Mouse (Mus musculus) neural tube, embryonic 10.5 days (tissue): ENCODE measurements at regions not wholly inside any gene's neighbourhood (a gene's known extent, or its start where the extent isn't known, plus 50 kb on each side); places are given as distances from the start of the nearest gene placed in this dataset.
A peak's percentile ranks its signal among the peaks of the same experiment; 100 is the strongest.

Experiments
- DNase-seq: peaks from one replicate; pipeline ENCODE4 v3.0.0-alpha.2; 2017; ENCODE audit warnings: low spot score; ENCODE audit errors: extremely low spot score

- no peak for DNase-seq
These were observed 200.8 kb upstream of the Sash1 start for GRCm38 (mm10) chr10:9086666-9087065.

GRCm38 (mm10) chr10:9085441-9085840 lies 199.6 kb upstream of the Sash1 start:
- no peak for DNase-seq

- no peak for DNase-seq
These were observed 189.0 kb upstream of the Sash1 start for GRCm38 (mm10) chr10:9074916-9075315.

GRCm38 (mm10) chr10:9071630-9072029 lies 185.8 kb upstream of the Sash1 start:
- DNase-seq = no peak

- no peak for DNase-seq
These were observed 183.8 kb upstream of the Sash1 start for GRCm38 (mm10) chr10:9069608-9070190.

- no peak for DNase-seq
These were observed 180.7 kb upstream of the Sash1 start for GRCm38 (mm10) chr10:9066566-9066965.

GRCm38 (mm10) chr10:9061979-9062378 lies 176.1 kb upstream of the Sash1 start:
- no peak for DNase-seq

- DNase-seq = no peak
These were observed 169.4 kb upstream of the Sash1 start for GRCm38 (mm10) chr10:9055274-9055673.

GRCm38 (mm10) chr10:9053371-9053770 lies 167.5 kb upstream of the Sash1 start:
- DNase-seq = no peak

- no peak for DNase-seq
These were observed 161.5 kb upstream of the Sash1 start for GRCm38 (mm10) chr10:9047341-9047740.

GRCm38 (mm10) chr10:9044746-9045370 lies 159.0 kb upstream of the Sash1 start:
- DNase-seq = no peak

GRCm38 (mm10) chr10:9043507-9043906 lies 157.6 kb upstream of the Sash1 start:
- no peak for DNase-seq

GRCm38 (mm10) chr10:9030486-9030885 lies 144.6 kb upstream of the Sash1 start:
- DNase-seq = no peak

GRCm38 (mm10) chr10:9029506-9029905 lies 143.6 kb upstream of the Sash1 start:
- no peak for DNase-seq

- no peak for DNase-seq
These were observed 141.4 kb upstream of the Sash1 start for GRCm38 (mm10) chr10:9027070-9027807.

GRCm38 (mm10) chr10:9014810-9015505 lies 129.1 kb upstream of the Sash1 start:
- no peak for DNase-seq

GRCm38 (mm10) chr10:9013549-9013925 lies 127.7 kb upstream of the Sash1 start:
- no peak for DNase-seq

- peak; percentile 71 for DNase-seq
These were observed 127.1 kb upstream of the Sash1 start for GRCm38 (mm10) chr10:9012829-9013548.

- no peak for DNase-seq
These were observed 126.0 kb upstream of the Sash1 start for GRCm38 (mm10) chr10:9011906-9012305.

GRCm38 (mm10) chr10:9010191-9010590 lies 124.3 kb upstream of the Sash1 start:
- no peak for DNase-seq

GRCm38 (mm10) chr10:9005140-9005909 lies 119.5 kb upstream of the Sash1 start:
- DNase-seq = no peak
